ENCODE assay signal across 29 mouse cellular contexts in genomic region chr16:34134628-34135027, GRCm38 (mm10).
DNase-seq lines count a peak whose midpoint lies in the region; ATAC-seq lines count a peak whose summit lies in the region.
"Had no signal": no experiment of that assay in that cellular context is flagged by ENCODE, and none has a peak within 500 bp of the region (broad histone marks: within the 10 kb centered on the region; RNA-seq: fewer than 3 reads in every experiment).

No protein-coding gene starts in this region.

- H3K4me2 ChIP-seq in heart, embryonic 11.5 days, result no peak overlapping the region
- H3K4me2 ChIP-seq: embryonic facial prominence, embryonic 13.5 days; embryonic facial prominence, embryonic 15.5 days; forebrain, embryonic 12.5 days had no signal

- no peaks in the 10 kb centered on the region for H3K36me3 ChIP-seq in heart, embryonic 11.5 days (ENCODE audit: control insufficient read depth, insufficient read depth, low read length)
- H3K36me3 ChIP-seq: embryonic facial prominence, embryonic 13.5 days; embryonic facial prominence, embryonic 15.5 days; forebrain, embryonic 10.5 days; forebrain, embryonic 12.5 days; G1E had no signal

- no peak overlapping the region for H3K27ac ChIP-seq in heart, embryonic 11.5 days (ENCODE audit: low read depth, low read length)
- H3K27ac ChIP-seq: embryonic facial prominence, embryonic 13.5 days; embryonic facial prominence, embryonic 15.5 days; forebrain, embryonic 10.5 days; forebrain, embryonic 12.5 days had no signal

- H3K27me3 ChIP-seq in heart, embryonic 11.5 days (ENCODE audit: control insufficient read depth, insufficient read depth, low read length), result no peaks in the 10 kb centered on the region
- H3K27me3 ChIP-seq: embryonic facial prominence, embryonic 13.5 days; embryonic facial prominence, embryonic 15.5 days; forebrain, embryonic 12.5 days; Patski had no signal

- H3K9me3 ChIP-seq in heart, embryonic 11.5 days (replicated peaks; ENCODE audit: control insufficient read depth, low read length), result no peaks in the 10 kb centered on the region
- H3K9me3 ChIP-seq: embryonic facial prominence, embryonic 13.5 days; embryonic facial prominence, embryonic 15.5 days; forebrain, embryonic 10.5 days; forebrain, embryonic 12.5 days; G1E had no signal

- peak; percentile 81 for ATAC-seq in frontal cortex, adult (ENCODE audit: low TSS enrichment)
- no peak for ATAC-seq in heart, embryonic 11.5 days (replicated peaks; ENCODE audit: insufficient number of reproducible peaks, low FRiP score, low TSS enrichment)
- ATAC-seq: activated CD4-positive, CD25-positive, alpha-beta regulatory T cell, adult 4 months; CD4-positive, CD25-positive, alpha-beta regulatory T cell, adult 4 months; forebrain, embryonic 14.5 days; Patski had no signal

- no peak overlapping the region for H3K9ac ChIP-seq in heart, embryonic 11.5 days (ENCODE audit: low read depth, low read length)
- H3K9ac ChIP-seq: embryonic facial prominence, embryonic 13.5 days; embryonic facial prominence, embryonic 15.5 days; forebrain, embryonic 12.5 days had no signal

- H3K4me3 ChIP-seq in heart, embryonic 11.5 days (ENCODE audit: low read depth, low read length), result no peak overlapping the region
- H3K4me3 ChIP-seq: embryonic facial prominence, embryonic 13.5 days; embryonic facial prominence, embryonic 15.5 days; erythroblast, embryonic 14.5 days; forebrain, embryonic 10.5 days; forebrain, embryonic 12.5 days had no signal

- DNase-seq in frontal cortex, postnatal 36 days (ENCODE audit: low spot score in 2 of 2), result no peak
- DNase-seq in heart, adult 11 months, result peak; percentile 43
- DNase-seq in layer of hippocampus, adult 9-11 months, result peak; percentile 52
- DNase-seq in layer of hippocampus, postnatal 25 days (ENCODE audit: extremely low spot score in 1 of 2, low spot score in 1 of 2), result no peak
- peak; percentile 86 for DNase-seq in brain, adult 2 months (ENCODE audit: low read depth, low spot score)
- DNase-seq in right cerebral cortex, postnatal 4 days, result no peak
- DNase-seq: adrenal gland, adult 8-10 months; adrenal gland, postnatal 14 days; adrenal gland, postnatal 36 days; B cell, adult 2 months; cerebellum, adult 11 months; cerebellum, adult 18-20 months; cerebellum, adult 8-10 months; cerebellum, adult 9-11 months; cerebellum, postnatal 14 days; cerebellum, postnatal 36 days; embryo, embryonic 11 days had no signal

- WGBS in heart, embryonic 11.5 days (ENCODE audit: insufficient replicate concordance), result 71% methylated on average over 3 of the region's 3 CpGs

- H3K4me1 ChIP-seq in heart, embryonic 11.5 days (ENCODE audit: control insufficient read depth, insufficient read depth, low read length), result no peaks in the 10 kb centered on the region
- H3K4me1 ChIP-seq: embryonic facial prominence, embryonic 13.5 days; embryonic facial prominence, embryonic 15.5 days; forebrain, embryonic 10.5 days; forebrain, embryonic 12.5 days had no signal

Comparison
In these comparisons a context has a peak if more than half of its experiments do, and no peak if none do; other contexts are left out.
1. DNase-seq: peak in heart, adult 11 months (single experiment), layer of hippocampus, adult 9-11 months (single experiment) and brain, adult 2 months (single experiment); none in frontal cortex, postnatal 36 days (0 of 2), layer of hippocampus, postnatal 25 days (0 of 2) and right cerebral cortex, postnatal 4 days (single experiment).